Mouse (Mus musculus) myocyte (in vitro differentiated cells): Measurements from ENCODE around the gene Muc1. TPM values are rescaled to one million over a fixed set of nuclear protein-coding genes. Genes with fewer than 3 reads are reported as not detected.
A peak's percentile ranks its signal among the peaks of the same experiment; 100 is the strongest.

ENCODE experiments used
- H3K27me3 ChIP-seq: one replicate; pipeline ENCODE4 v1.6.1; 2011; ENCODE audit not compliant: control insufficient read depth, insufficient read depth, insufficient read length
- H3K36me3 ChIP-seq: one replicate; pipeline ENCODE4 v1.6.1; 2011; ENCODE audit not compliant: control insufficient read depth, insufficient read depth
- H3K4me2 ChIP-seq: one replicate; pipeline ENCODE4 v1.6.1; 2011; ENCODE audit warnings: low read depth, control low read depth
- H3K4me3 ChIP-seq: one replicate; pipeline ENCODE4 v1.5.1; 2011; ENCODE audit warnings: mild to moderate bottlenecking, control low read depth, moderate library complexity
- H3K79me2 ChIP-seq: one replicate; pipeline ENCODE4 v1.6.1; 2011; ENCODE audit not compliant: control insufficient read depth, insufficient read depth
- H3ac ChIP-seq: one replicate; pipeline ENCODE4 v1.6.1; 2011; ENCODE audit not compliant: control insufficient read depth, insufficient read length
- CEBPB ChIP-seq: IDR thresholded peaks from 2 replicates; pipeline ENCODE4 v1.6.1; 2011; ENCODE audit warnings: mild to moderate bottlenecking, moderate library complexity; ENCODE audit not compliant: poor library complexity, insufficient read depth, severe bottlenecking
- E2F4 ChIP-seq: IDR thresholded peaks from one replicate; pipeline ENCODE4 v1.6.1; 2011; ENCODE audit warnings: mild to moderate bottlenecking, control low read depth, moderate library complexity; ENCODE audit not compliant: insufficient read depth
- MAX ChIP-seq: IDR thresholded peaks from one replicate; pipeline ENCODE4 v1.6.1; 2011; ENCODE audit warnings: low read depth, mild to moderate bottlenecking, control low read depth
- MYOD1 ChIP-seq, 3 experiments: IDR thresholded peaks; one replicate each; pipeline ENCODE4 v1.6.1; 2011; ENCODE audit warnings: control low read depth in 2 of 3, low read depth in 2 of 3, mild to moderate bottlenecking in 2 of 3, moderate library complexity in 1 of 3; ENCODE audit not compliant: insufficient read length in 2 of 3, control insufficient read depth in 1 of 3
- MYOG ChIP-seq, 3 experiments: IDR thresholded peaks; one replicate each; pipeline ENCODE4 v1.6.1; 2011; ENCODE audit warnings: control low read depth in 2 of 3, low read depth in 2 of 3, mild to moderate bottlenecking in 2 of 3; ENCODE audit not compliant: insufficient read length in 2 of 3, control insufficient read depth in 1 of 3, insufficient read depth in 1 of 3
- POLR2A ChIP-seq: IDR thresholded peaks from one replicate; pipeline ENCODE4 v1.6.1; 2011; ENCODE audit warnings: low read depth, mild to moderate bottlenecking, control low read depth, moderate library complexity; ENCODE audit not compliant: insufficient read length
- POLR2AphosphoS2 ChIP-seq: IDR thresholded peaks from one replicate; pipeline ENCODE4 v1.6.1; 2011; ENCODE audit warnings: low read depth, control low read depth; ENCODE audit not compliant: insufficient read length
- REST ChIP-seq: IDR thresholded peaks from one replicate; pipeline ENCODE4 v1.6.1; 2011; ENCODE audit warnings: mild to moderate bottlenecking, control low read depth, moderate library complexity; ENCODE audit not compliant: insufficient read depth, insufficient read length
- SRF ChIP-seq: IDR thresholded peaks from one replicate; pipeline ENCODE4 v1.6.1; 2011; ENCODE audit warnings: low read depth; ENCODE audit not compliant: control insufficient read depth, insufficient read length
- TCF12 ChIP-seq: IDR thresholded peaks from one replicate; pipeline ENCODE4 v1.6.1; 2011; ENCODE audit warnings: mild to moderate bottlenecking, control low read depth; ENCODE audit not compliant: poor library complexity, insufficient read depth, severe bottlenecking
- TCF3 ChIP-seq: IDR thresholded peaks from one replicate; pipeline ENCODE4 v1.6.1; 2011; ENCODE audit warnings: low read depth, control low read depth; ENCODE audit not compliant: insufficient read length
- USF1 ChIP-seq: IDR thresholded peaks from one replicate; pipeline ENCODE4 v1.6.1; 2011; ENCODE audit warnings: low read depth, mild to moderate bottlenecking, control low read depth, moderate library complexity
- polyA plus RNA-seq: library from polyadenylated mRNA; unstranded; fragments of >200 nt; fragmentation: generic; extraction: Trizol; gene quantifications from one replicate; pipeline ENCODE4 v1.2.1, GENCODE M21; 2012; ENCODE audit warnings: missing spikeins

Muc1 gene
- polyA plus RNA-seq = 0.37 TPM

GRCm38 (mm10) chr3:89228836-89229235, at the start of gene Muc1:
Muc1 (plus strand) TSS chr3:89229057.
- no peaks in the 10 kb centered on the region for H3K36me3 ChIP-seq
- TF ChIP-seq MYOG (IDR thresholded peaks at IDR 0.05; ENCODE audit: control insufficient read depth in 1 of 3, insufficient read depth in 1 of 3, insufficient read length in 2 of 3, low read depth in 2 of 3) (no peak), MYOD1 (IDR thresholded peaks at IDR 0.05; ENCODE audit: control insufficient read depth in 1 of 3, insufficient read length in 2 of 3, low read depth in 2 of 3) (no peak), REST (no peak), MAX (no peak), TCF12 (no peak), TCF3 (no peak)
- H3K79me2 ChIP-seq = no peaks in the 10 kb centered on the region
- peak within 1 kb of the TSS; percentile 22 for H3K4me3 ChIP-seq
- H3K27me3 ChIP-seq = no peaks in the 10 kb centered on the region
- H3ac ChIP-seq = no peak within 1 kb of the TSS
- H3K4me2 ChIP-seq = peak within 1 kb of the TSS; percentile 70

- H3ac ChIP-seq = no peak overlapping the region
- TF ChIP-seq SRF = no peak
- TF ChIP-seq TCF12 = no peak
- no peak for TF ChIP-seq MYOD1 (IDR thresholded peaks at IDR 0.05; ENCODE audit: control insufficient read depth in 1 of 3, insufficient read length in 2 of 3, low read depth in 2 of 3)
- TF ChIP-seq MAX = no peak
- TF ChIP-seq TCF3 = no peak
Measured at GRCm38 (mm10) chr3:89181749-89182500, 46.9 kb upstream of the Muc1 start.

DNA sequence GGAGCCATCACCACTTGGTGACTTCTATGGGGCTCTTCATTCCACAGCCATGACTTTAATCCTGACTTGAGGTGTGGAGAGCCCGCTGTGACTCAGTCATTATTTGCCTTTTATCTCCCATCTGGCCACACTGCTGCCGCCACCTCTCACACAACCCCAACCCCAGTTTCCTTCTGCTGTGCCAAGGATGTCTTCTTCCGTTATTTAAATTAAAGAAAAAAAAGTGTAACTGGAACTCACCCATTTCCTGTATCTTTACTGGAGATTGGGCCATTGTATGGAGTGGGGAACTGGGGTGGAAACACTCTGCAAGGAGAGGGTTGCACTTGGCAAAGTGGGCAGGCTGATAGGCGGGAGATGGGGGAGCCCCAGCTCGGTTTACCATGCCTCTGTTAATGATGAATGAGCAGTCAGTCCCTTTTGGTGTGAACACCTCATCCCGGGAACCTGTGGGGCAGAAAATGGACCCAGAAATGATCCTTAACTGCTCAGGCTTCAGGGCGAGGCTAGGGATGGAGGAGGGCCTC, 46.3 kb upstream of the Muc1 start:
- no peaks in the 10 kb centered on the region for H3K36me3 ChIP-seq
- H3ac ChIP-seq = peak overlapping the region; percentile 8
- no peaks in the 10 kb centered on the region for H3K27me3 ChIP-seq
- H3K79me2 ChIP-seq = peaks cover 14% of the 10 kb centered on the region
- peak overlapping the region; percentile 35 for H3K4me3 ChIP-seq
- H3K4me2 ChIP-seq = no peak overlapping the region
- TF ChIP-seq POLR2A = no peak
- no peak for TF ChIP-seq POLR2AphosphoS2
- TF ChIP-seq MYOD1 (IDR thresholded peaks at IDR 0.05; ENCODE audit: control insufficient read depth in 1 of 3, insufficient read length in 2 of 3, low read depth in 2 of 3) = no peak
- no peak for TF ChIP-seq E2F4
- TF ChIP-seq REST = no peak
- no peak for TF ChIP-seq TCF3

More at GRCm38 (mm10) chr3:89181749-89182500, 46.9 kb upstream of the Muc1 start:
- no peaks in the 10 kb centered on the region for H3K36me3 ChIP-seq
- peaks cover 14% of the 10 kb centered on the region for H3K79me2 ChIP-seq
- H3K4me2 ChIP-seq = no peak overlapping the region
- no peak overlapping the region for H3K4me3 ChIP-seq
- H3K27me3 ChIP-seq = no peaks in the 10 kb centered on the region

DNA sequence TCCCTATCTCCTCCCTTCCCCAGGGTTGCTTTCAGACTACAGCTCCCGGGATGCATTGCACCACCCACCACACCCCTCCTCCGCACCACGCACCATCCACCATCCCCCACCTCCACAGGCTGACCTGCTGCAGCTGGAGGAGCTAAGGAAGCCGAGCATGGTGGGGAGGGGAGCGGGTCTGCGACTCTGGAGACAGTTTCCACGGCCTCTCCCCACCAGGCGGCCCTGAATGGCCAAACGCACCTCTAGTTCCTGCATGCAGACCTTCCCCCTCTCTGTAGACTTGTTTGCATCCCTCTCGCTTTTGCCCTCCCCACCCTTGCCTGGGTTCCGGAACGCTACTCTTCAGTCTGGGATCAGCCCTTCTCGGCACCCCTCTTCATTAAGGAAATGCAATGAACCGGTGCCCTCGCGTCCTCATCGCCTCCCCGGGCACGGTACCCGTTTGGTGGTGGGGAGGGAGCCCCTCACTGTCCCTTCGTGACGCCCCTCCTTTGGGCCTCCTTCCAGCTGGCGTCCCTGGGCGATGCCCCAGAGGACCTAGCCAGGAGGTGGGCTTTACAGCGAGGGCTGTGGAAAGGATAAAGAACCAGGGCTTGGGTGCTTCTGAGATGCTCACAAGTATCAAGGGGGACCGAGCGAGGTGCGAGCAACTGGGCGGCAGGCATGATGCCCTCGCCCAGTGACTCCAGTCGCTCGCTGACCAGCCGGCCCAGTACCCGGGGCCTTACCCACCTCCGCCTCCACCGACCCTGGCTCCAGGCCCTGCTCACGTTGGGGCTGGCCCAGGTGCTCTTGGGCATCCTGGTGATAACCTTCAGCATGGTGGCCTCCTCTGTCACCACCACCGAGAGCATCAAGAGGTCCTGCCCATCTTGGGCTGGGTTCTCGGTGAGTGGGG, 45.5 kb upstream of the Muc1 start, which contains the start of gene Fam189b:
Fam189b (plus strand) TSS at position 86 of the 901 bp plus-strand sequence.
- H3K27me3 ChIP-seq = no peaks in the 10 kb centered on the region
- no peak for TF ChIP-seq MYOG (IDR thresholded peaks at IDR 0.05; ENCODE audit: control insufficient read depth in 1 of 3, insufficient read depth in 1 of 3, insufficient read length in 2 of 3, low read depth in 2 of 3)
- TF ChIP-seq TCF12 = no peak
- TF ChIP-seq POLR2AphosphoS2 = peak; percentile 80
- TF ChIP-seq USF1 = no peak
- TF ChIP-seq POLR2A = peak; percentile 61
- H3K36me3 ChIP-seq = no peaks in the 10 kb centered on the region
- H3K79me2 ChIP-seq = peaks cover 7% of the 10 kb centered on the region
- peak within 1 kb of the TSS; percentile 8 for H3ac ChIP-seq
- peak within 1 kb of the TSS; percentile 35 for H3K4me3 ChIP-seq
- H3K4me2 ChIP-seq = peak within 1 kb of the TSS; percentile 68

- Histone ChIP-seq H3K4me2 (peak overlapping the region; percentile 68), H3ac (peak overlapping the region; percentile 8), H3K36me3 (no peaks in the 10 kb centered on the region), H3K4me3 (peak overlapping the region; percentile 35), H3K27me3 (no peaks in the 10 kb centered on the region), H3K79me2 (peaks cover under 1% of the 10 kb centered on the region)
- TF ChIP-seq CEBPB (no peak), SRF (no peak), POLR2AphosphoS2 (no peak), E2F4 (no peak), TCF12 (no peak), MYOG (IDR thresholded peaks at IDR 0.05; ENCODE audit: control insufficient read depth in 1 of 3, insufficient read depth in 1 of 3, insufficient read length in 2 of 3, low read depth in 2 of 3) (no peak), TCF3 (no peak), USF1 (no peak), MAX (no peak), REST (no peak), POLR2A (no peak), MYOD1 (IDR thresholded peaks at IDR 0.05; ENCODE audit: control insufficient read depth in 1 of 3, insufficient read length in 2 of 3, low read depth in 2 of 3) (no peak)
Measured at GRCm38 (mm10) chr3:89183959-89184315, 44.9 kb upstream of the Muc1 start.
